Mouse (Mus musculus) midbrain, embryonic 10.5 days (tissue): ENCODE measurements around the gene Usf3. TPM values are rescaled to one million over a fixed set of nuclear protein-coding genes. Genes with fewer than 3 reads are reported as not detected.

ENCODE experiments used
- DNase-seq: peaks from one replicate; pipeline ENCODE4 v3.0.0-alpha.2; 2017; ENCODE audit warnings: low spot score
- H3K27ac ChIP-seq: fragments of 300-500 bp; sonication (generic); replicated peaks from 2 replicates; pipeline ENCODE4 v1.5.1; 2016; ENCODE audit warnings: mild to moderate bottlenecking
- H3K27me3 ChIP-seq: fragments of 300-500 bp; sonication (generic); 2 replicates; pipeline ENCODE4 v1.6.1; 2016; ENCODE audit warnings: low read depth, mild to moderate bottlenecking; ENCODE audit not compliant: poor library complexity, severe bottlenecking
- H3K36me3 ChIP-seq: fragments of 300-500 bp; sonication (generic); 2 replicates; pipeline ENCODE4 v1.6.1; 2016; ENCODE audit warnings: mild to moderate bottlenecking, moderate library complexity
- H3K4me1 ChIP-seq: fragments of 300-500 bp; sonication (generic); 2 replicates; pipeline ENCODE4 v1.6.1; 2016
- H3K4me3 ChIP-seq: fragments of 300-500 bp; sonication (generic); 2 replicates; pipeline ENCODE4 v1.5.1; 2016; ENCODE audit warnings: mild to moderate bottlenecking, moderate library complexity
- H3K9me3 ChIP-seq: fragments of 300-500 bp; sonication (generic); replicated peaks from 2 replicates; pipeline ENCODE4 v1.6.1; 2016; ENCODE audit warnings: mild to moderate bottlenecking
- WGBS: fragments of 180-500 bp; shearing (Covaris S2); methylation state at CpG from one replicate; pipeline ENCODE4 v1.1.7; 2016; 5-methylcytosine and 5-hydroxymethylcytosine counted together
- polyA plus RNA-seq: library from polyadenylated mRNA; unstranded; fragments of >200 nt; fragmentation: Nextera tagmentation; extraction: Ambion mirVana; gene quantifications from 2 replicates; pipeline ENCODE4 v1.2.1, GENCODE M21; 2016

The Usf3 gene
- polyA plus RNA-seq, 1 experiment from 2014 or later = 1.7 TPM

DNA sequence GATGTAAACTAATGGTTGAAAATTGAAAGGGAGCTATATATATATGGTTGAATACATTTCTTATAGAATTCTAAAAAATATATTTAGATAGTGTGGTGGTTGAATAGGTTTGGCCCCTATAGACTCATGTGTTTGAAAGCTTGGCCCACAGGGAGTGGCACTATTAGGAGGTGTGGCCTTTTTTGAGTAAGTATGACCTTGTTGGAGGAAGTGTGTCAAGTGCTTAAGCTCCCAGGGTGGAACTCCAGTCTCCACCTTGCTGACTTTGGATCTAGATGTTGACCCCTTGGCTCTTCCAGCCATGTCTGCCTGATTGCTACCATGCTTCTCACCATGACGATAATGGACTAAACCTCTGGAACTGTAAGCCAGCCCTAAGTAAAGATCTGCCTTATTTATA, 9.6 kb downstream of the Usf3 start:
- no peaks in the 10 kb centered on the region for H3K4me1 ChIP-seq
- WGBS = 89% methylated on average over 1 of the region's 1 CpGs
- H3K4me3 ChIP-seq = no peak overlapping the region
- H3K36me3 ChIP-seq = peaks cover 10% of the 10 kb centered on the region
- H3K9me3 ChIP-seq = no peaks in the 10 kb centered on the region
- H3K27ac ChIP-seq = no peak overlapping the region
- H3K27me3 ChIP-seq = no peaks in the 10 kb centered on the region
- DNase-seq = no peak

- no peaks in the 10 kb centered on the region for H3K4me1 ChIP-seq
- H3K4me3 ChIP-seq = no peak overlapping the region
- no peak overlapping the region for H3K27ac ChIP-seq
- WGBS = 78% methylated on average over 3 of the region's 3 CpGs
- H3K27me3 ChIP-seq = no peaks in the 10 kb centered on the region
- H3K9me3 ChIP-seq = peaks cover 4% of the 10 kb centered on the region; the same call in 1 of the 2 replicates
- no peak for DNase-seq
- peaks cover 17% of the 10 kb centered on the region for H3K36me3 ChIP-seq
Observed at GRCm38 (mm10) chr16:44184769-44185168, 11.7 kb downstream of the Usf3 start.

DNA sequence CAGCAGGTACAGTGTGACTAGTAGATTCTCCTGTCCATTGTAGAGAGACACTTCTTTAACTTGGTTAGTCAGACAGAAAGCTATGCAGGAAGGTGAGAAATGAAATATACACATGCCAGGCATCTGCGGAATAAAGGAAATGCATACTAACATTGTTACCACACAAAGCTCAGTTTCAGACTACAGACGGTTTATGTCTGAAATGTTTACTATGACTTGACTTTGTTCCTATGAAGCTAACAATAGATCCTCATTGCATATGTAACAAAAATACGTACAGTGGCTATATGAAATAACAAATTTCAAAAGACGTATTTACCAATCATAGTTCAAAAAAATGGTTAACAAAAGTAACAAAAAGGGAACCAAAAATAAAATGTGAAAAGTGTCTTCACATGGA, 14.1 kb downstream of the Usf3 start:
- Histone ChIP-seq H3K9me3 (peaks cover 4% of the 10 kb centered on the region; the same call in 1 of the 2 replicates), H3K4me3 (no peak overlapping the region), H3K4me1 (no peaks in the 10 kb centered on the region), H3K27ac (no peak overlapping the region), H3K36me3 (peaks cover 10% of the 10 kb centered on the region), H3K27me3 (no peaks in the 10 kb centered on the region)
- DNase-seq = no peak
- 98% methylated on average over 4 of the region's 4 CpGs for WGBS

GRCm38 (mm10) chr16:44188766-44189165, 15.7 kb downstream of the Usf3 start:
- WGBS = 83% methylated on average over 3 of the region's 3 CpGs

GRCm38 (mm10) chr16:44190032-44190431, 17.0 kb downstream of the Usf3 start:
- 95% methylated on average over 6 of the region's 6 CpGs for WGBS
- Histone ChIP-seq H3K27me3 (no peaks in the 10 kb centered on the region), H3K9me3 (peaks cover 4% of the 10 kb centered on the region; the same call in 1 of the 2 replicates), H3K4me1 (no peaks in the 10 kb centered on the region), H3K27ac (no peak overlapping the region), H3K4me3 (no peak overlapping the region), H3K36me3 (peaks cover 7% of the 10 kb centered on the region)
- no peak for DNase-seq

More at GRCm38 (mm10) chr16:44188766-44189165, 15.7 kb downstream of the Usf3 start:
- Histone ChIP-seq H3K27ac (no peak overlapping the region), H3K9me3 (peaks cover 4% of the 10 kb centered on the region; the same call in 1 of the 2 replicates), H3K36me3 (peaks cover 7% of the 10 kb centered on the region), H3K4me1 (no peaks in the 10 kb centered on the region), H3K4me3 (no peak overlapping the region), H3K27me3 (no peaks in the 10 kb centered on the region)
- no peak for DNase-seq

GRCm38 (mm10) chr16:44190968-44191367, 17.9 kb downstream of the Usf3 start:
- Histone ChIP-seq H3K27ac (no peak overlapping the region), H3K9me3 (peaks cover 4% of the 10 kb centered on the region; the same call in 1 of the 2 replicates), H3K4me1 (no peaks in the 10 kb centered on the region), H3K4me3 (no peak overlapping the region), H3K27me3 (no peaks in the 10 kb centered on the region), H3K36me3 (peaks cover 7% of the 10 kb centered on the region)
- DNase-seq = no peak
- 96% methylated on average over 2 of the region's 2 CpGs for WGBS

DNA sequence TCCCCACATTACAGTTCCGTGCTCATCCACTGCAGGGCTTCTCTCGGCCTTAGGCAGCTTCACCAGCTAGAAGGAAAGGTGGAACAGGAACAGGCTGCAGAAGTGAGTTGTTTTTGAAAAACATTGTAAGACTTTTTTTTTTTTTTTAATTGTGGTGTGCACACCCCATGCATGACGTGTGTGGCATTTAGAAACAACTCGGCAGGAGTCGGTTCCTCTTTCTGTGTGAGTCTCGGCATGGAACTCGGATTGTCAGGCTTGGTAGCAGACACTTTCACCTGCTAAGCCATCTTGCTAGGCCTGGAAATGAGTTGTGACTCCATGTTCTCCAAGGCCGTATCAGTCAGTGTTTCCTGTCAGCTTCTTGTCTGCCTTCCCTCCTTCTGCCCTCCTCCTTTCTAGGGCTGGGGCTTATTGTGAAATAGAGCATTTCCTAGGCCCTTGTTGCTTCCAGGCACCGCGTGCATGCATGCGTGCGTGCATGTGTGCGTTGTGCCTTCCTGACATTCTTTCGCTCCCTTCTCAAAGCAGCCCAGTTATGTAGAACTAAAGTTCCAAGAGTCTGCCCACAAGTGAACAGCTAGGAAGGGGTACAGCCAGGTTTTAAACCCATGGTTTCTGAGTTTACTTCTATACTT, 26.1 kb downstream of the Usf3 start:
- Histone ChIP-seq H3K4me3 (no peak overlapping the region), H3K27me3 (no peaks in the 10 kb centered on the region), H3K36me3 (peaks cover 37% of the 10 kb centered on the region), H3K9me3 (no peaks in the 10 kb centered on the region), H3K4me1 (no peaks in the 10 kb centered on the region), H3K27ac (no peak overlapping the region)
- DNase-seq = no peak
- 93% methylated on average over 14 of the region's 14 CpGs for WGBS

- DNase-seq = no peak
- Histone ChIP-seq H3K36me3 (peaks cover 42% of the 10 kb centered on the region), H3K4me1 (no peaks in the 10 kb centered on the region), H3K4me3 (no peak overlapping the region), H3K27ac (no peak overlapping the region), H3K9me3 (no peaks in the 10 kb centered on the region), H3K27me3 (no peaks in the 10 kb centered on the region)
- WGBS = 93% methylated on average over 4 of the region's 4 CpGs
Observed at GRCm38 (mm10) chr16:44200146-44200545, 27.1 kb downstream of the Usf3 start.

DNA sequence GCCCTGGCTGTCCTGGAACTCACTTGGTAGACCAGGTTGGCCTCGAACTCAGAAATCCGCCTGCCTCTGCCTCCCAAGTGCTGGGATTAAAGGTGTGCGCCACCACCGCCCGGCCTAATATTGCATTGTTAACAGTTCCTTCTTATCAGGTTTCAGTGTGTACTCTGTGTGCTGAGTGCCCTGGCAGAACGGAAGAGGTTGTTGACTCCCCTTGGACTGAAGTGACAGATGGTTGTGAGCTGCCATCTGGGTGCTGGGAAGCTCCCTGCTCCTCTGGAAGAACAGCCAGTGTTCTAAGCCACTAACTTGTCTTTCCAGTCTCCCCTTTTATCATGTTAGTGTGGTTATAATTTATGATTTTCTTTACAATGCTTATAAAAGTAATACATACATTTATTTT, 31.3 kb downstream of the Usf3 start:
- Histone ChIP-seq H3K27ac (no peak overlapping the region), H3K4me3 (no peak overlapping the region), H3K36me3 (peaks cover 78% of the 10 kb centered on the region), H3K9me3 (no peaks in the 10 kb centered on the region), H3K4me1 (no peaks in the 10 kb centered on the region), H3K27me3 (no peaks in the 10 kb centered on the region)
- WGBS = 97% methylated on average over 6 of the region's 6 CpGs
- DNase-seq = no peak

DNA sequence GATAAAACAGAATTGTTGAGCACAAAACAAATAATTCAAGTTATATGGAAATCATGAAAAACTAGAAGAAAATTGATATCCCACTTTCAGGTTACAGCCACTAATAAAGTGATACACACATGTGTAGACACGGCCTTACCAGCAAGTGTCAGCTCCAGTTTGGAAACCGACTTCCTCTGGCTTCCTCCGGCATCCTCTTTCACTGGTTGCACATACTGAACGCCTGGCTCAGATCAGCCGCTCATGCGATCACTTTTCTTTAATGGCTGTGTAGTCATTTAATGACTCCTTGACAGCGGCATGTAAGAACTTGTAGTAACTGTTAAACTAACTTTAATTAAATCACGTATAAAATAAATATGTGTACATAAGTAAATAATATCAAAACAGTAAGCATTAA, 32.9 kb downstream of the Usf3 start:
- H3K9me3 ChIP-seq = no peaks in the 10 kb centered on the region
- WGBS = 91% methylated on average over 8 of the region's 8 CpGs
- DNase-seq = no peak
- no peaks in the 10 kb centered on the region for H3K4me1 ChIP-seq
- H3K27me3 ChIP-seq = no peaks in the 10 kb centered on the region
- H3K36me3 ChIP-seq = peaks cover 81% of the 10 kb centered on the region
- no peak overlapping the region for H3K27ac ChIP-seq
- no peak overlapping the region for H3K4me3 ChIP-seq

DNA sequence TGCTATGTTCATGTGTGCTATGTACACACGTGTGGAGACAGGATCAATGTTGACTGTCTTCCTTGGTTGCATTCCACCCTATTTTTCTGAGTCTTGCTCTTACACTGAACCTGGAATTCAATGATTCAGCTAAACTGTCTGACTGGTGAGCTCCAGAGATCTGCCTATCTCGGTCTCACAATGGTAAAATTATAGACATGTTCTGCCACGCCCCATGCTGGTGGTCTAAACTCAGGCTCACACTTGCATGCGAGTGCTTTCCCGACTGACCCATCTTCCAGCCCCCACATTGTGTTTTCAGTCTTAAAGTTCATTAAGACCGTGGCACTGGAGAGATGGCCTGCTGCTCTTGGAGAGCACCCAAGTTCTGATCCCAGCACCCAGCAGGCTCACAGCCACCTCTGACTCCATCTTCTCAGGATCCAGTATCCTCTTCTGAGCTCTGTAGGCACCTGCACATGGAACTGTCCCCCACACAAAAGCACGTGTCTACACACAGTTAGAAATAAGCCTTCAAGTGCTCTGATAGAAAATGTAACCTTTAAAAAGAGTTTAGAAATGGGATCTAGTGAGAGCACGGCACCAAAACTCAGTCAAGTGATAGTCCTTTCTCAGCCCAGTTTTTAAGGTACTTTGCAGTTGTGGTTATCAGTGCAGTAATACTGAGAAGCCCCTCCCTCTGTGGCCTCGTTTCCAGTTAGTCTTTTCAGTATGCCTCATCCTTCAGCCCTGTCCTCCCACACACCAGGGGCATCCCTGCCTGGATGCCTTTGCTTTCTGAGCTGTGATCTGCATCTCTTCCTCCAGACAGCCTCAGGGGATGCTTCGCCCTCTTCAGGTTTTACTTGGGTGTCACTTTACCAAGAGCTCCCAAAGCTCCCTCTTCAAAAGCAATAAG, 37.4 kb downstream of the Usf3 start:
- no peak overlapping the region for H3K4me3 ChIP-seq
- no peaks in the 10 kb centered on the region for H3K4me1 ChIP-seq
- H3K9me3 ChIP-seq = no peaks in the 10 kb centered on the region
- H3K27ac ChIP-seq = no peak overlapping the region
- DNase-seq = no peak
- no peaks in the 10 kb centered on the region for H3K27me3 ChIP-seq
- H3K36me3 ChIP-seq = peaks cover 91% of the 10 kb centered on the region
- 86% methylated on average over 10 of the region's 10 CpGs for WGBS

- Histone ChIP-seq H3K27me3 (no peaks in the 10 kb centered on the region), H3K36me3 (peaks cover 91% of the 10 kb centered on the region), H3K4me1 (no peaks in the 10 kb centered on the region), H3K9me3 (no peaks in the 10 kb centered on the region), H3K4me3 (no peak overlapping the region), H3K27ac (no peak overlapping the region)
- WGBS = 91% methylated on average over 1 of the region's 1 CpGs
- no peak for DNase-seq
Observed at GRCm38 (mm10) chr16:44211054-44211414, 38.0 kb downstream of the Usf3 start.

DNA sequence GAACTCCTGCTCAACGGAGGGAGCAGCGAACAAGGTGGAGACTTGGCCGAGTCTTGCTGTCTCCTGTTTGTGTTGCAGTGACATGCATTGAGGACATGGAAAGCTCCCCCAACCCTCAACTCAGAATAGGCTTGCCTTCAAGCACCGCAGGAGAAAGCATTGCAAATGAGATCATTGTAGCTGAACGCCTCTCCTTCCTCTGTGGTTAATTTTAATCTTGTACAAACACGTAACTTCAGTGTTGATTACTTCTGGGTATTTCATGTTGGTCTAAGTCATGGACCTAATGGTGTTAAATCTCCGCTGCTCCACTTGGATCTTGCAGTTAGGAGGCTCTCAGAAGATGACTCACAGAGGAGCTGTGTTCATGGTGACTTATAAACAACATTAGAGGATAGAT, 39.7 kb downstream of the Usf3 start:
- Histone ChIP-seq H3K27ac (no peak overlapping the region), H3K36me3 (peaks cover 93% of the 10 kb centered on the region), H3K27me3 (no peaks in the 10 kb centered on the region), H3K4me1 (no peaks in the 10 kb centered on the region), H3K4me3 (no peak overlapping the region), H3K9me3 (no peaks in the 10 kb centered on the region)
- 95% methylated on average over 7 of the region's 7 CpGs for WGBS
- DNase-seq = no peak
